Comparison of ENCODE assay signal across 11 mouse cellular contexts in the genomic region with DNA sequence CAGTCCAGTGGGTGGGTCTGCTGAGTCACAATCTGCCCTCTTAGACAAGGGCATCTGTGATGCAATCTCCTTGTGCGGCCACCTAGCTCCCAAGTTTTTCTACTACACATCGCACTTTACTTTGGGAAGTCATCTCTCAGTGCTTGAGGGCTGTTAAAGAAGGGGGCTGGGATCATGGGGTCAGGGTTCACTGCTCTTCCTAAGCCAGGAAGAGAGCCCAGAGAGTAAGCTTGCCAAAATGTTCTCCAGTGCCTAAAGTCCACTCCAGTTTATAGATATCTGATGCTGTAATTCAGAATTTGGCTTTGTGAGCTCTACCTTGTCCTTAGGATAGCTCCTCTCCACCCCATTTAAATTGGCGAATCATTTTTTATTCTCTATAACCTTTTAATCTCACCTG.
"Had no signal": no experiment of that assay in that cellular context is flagged by ENCODE, and none has a peak within 500 bp of the region (broad histone marks: within the 10 kb centered on the region; RNA-seq: fewer than 3 reads in every experiment).

No protein-coding gene starts in this region.

- H3K4me1 ChIP-seq: limb, embryonic 13.5 days; liver, embryonic 12.5 days had no signal

- H3K9ac ChIP-seq: limb, embryonic 13.5 days; liver, embryonic 12.5 days; lung, embryonic 14.5 days; neural tube, embryonic 12.5 days had no signal

- H3K27me3 ChIP-seq: limb, embryonic 13.5 days; liver, embryonic 12.5 days; neural tube, embryonic 12.5 days had no signal

- H3K9me3 ChIP-seq: limb, embryonic 13.5 days; liver, embryonic 12.5 days; midbrain, embryonic 10.5 days; neural tube, embryonic 12.5 days had no signal

- H3K27ac ChIP-seq: kidney, postnatal 0 days; layer of hippocampus, adult 2 months; limb, embryonic 13.5 days; liver, embryonic 12.5 days; midbrain, embryonic 10.5 days; neural tube, embryonic 12.5 days had no signal

- ATAC-seq: liver, embryonic 12.5 days had no signal

- DNase-seq: lung, embryonic 14.5 days; lung, postnatal 10 days; lung, postnatal 4 days; thymus, adult 18-20 months; thymus, postnatal 14 days had no signal

- H3K4me3 ChIP-seq: layer of hippocampus, adult 2 months; limb, embryonic 13.5 days; liver, embryonic 12.5 days; midbrain, embryonic 10.5 days; neural tube, embryonic 12.5 days had no signal

- H3K4me2 ChIP-seq: limb, embryonic 13.5 days; liver, embryonic 12.5 days; lung, embryonic 14.5 days; neural tube, embryonic 12.5 days had no signal

- H3K36me3 ChIP-seq: limb, embryonic 13.5 days; liver, embryonic 12.5 days; midbrain, embryonic 10.5 days; neural tube, embryonic 12.5 days had no signal
